Mouse (Mus musculus): Measurements from ENCODE around the gene Lsr.
"Not testable (repeated sequence)": the region's sequence is repeated elsewhere in the genome, so short reads cannot be mapped to it uniquely, and the experiment has no call there.

Gene Lsr

GRCm38 (mm10) chr7:30935422-30936099, 37.7 kb downstream of the Lsr start:
- not testable (repeated sequence) for DNase-seq (ENCODE audit: low spot score)

GRCm38 (mm10) chr7:30924581-30924980, 48.7 kb downstream of the Lsr start, which contains the start of gene Hamp2:
Gene Hamp2, minus strand, starts transcription at chr7:30924681.
- DNase-seq (ENCODE audit: low spot score): not testable (repeated sequence)

GRCm38 (mm10) chr7:30924071-30924470, 49.2 kb downstream of the Lsr start:
- DNase-seq (ENCODE audit: low spot score): no peak

- DNase-seq (ENCODE audit: low spot score): not testable (repeated sequence)
Measured at GRCm38 (mm10) chr7:30922490-30922889, 50.8 kb downstream of the Lsr start.

GRCm38 (mm10) chr7:30920217-30920616, 53.0 kb downstream of the Lsr start:
- no peak for DNase-seq (ENCODE audit: low spot score)

GRCm38 (mm10) chr7:30917219-30917618, 56.0 kb downstream of the Lsr start:
- no peak for DNase-seq (ENCODE audit: low spot score)

GRCm38 (mm10) chr7:30916713-30917112, 56.6 kb downstream of the Lsr start:
- no peak for DNase-seq (ENCODE audit: low spot score)

- DNase-seq (ENCODE audit: low spot score): no peak
Measured at GRCm38 (mm10) chr7:30914732-30915131, 58.5 kb downstream of the Lsr start, which contains the start of gene Mag. Gene Mag, minus strand, starts transcription at chr7:30914873.

- DNase-seq (ENCODE audit: low spot score): no peak
Measured at GRCm38 (mm10) chr7:30909773-30910172, 63.5 kb downstream of the Lsr start.

GRCm38 (mm10) chr7:30908992-30909431, 64.3 kb downstream of the Lsr start:
- no peak for DNase-seq (ENCODE audit: low spot score)

GRCm38 (mm10) chr7:30908277-30908991, 64.8 kb downstream of the Lsr start:
- peak; percentile 84 for DNase-seq (ENCODE audit: low spot score)

All from embryo, embryonic 10.5 days (tissue).